Mouse (Mus musculus): ENCODE measurements around the gene 4931414P19Rik. TPM values are rescaled to one million over a fixed set of nuclear protein-coding genes. Genes with fewer than 3 reads are reported as not detected.

4931414P19Rik gene
- polyA plus RNA-seq, 1 experiment from 2014 or later, result 6.0 TPM

GRCm38 (mm10) chr14:54577089-54577982 is 28.5 kb downstream of the 4931414P19Rik start, which contains the start of gene Ajuba:
Gene Ajuba (minus strand): TSS chr14:54577558.
- H3K4me2 ChIP-seq (replicated peaks), result peak within 1 kb of the TSS; percentile 92
- H3K36me3 ChIP-seq, result no peaks in the 10 kb centered on the region
- peak within 1 kb of the TSS; percentile 91 for H3K27ac ChIP-seq
- H3K4me1 ChIP-seq (replicated peaks), result peaks cover 37% of the 10 kb centered on the region
- H3K27me3 ChIP-seq (replicated peaks), result no peaks in the 10 kb centered on the region
- H3K9ac ChIP-seq, result peak within 1 kb of the TSS; percentile 95
- H3K9me3 ChIP-seq, result no peaks in the 10 kb centered on the region
- ATAC-seq, result peak; percentile 69
- peak within 1 kb of the TSS; percentile 89 for H3K4me3 ChIP-seq (replicated peaks)
- WGBS, result under 1% methylated on average over 66 of the region's 66 CpGs

- Histone ChIP-seq H3K36me3 (peaks cover 2% of the 10 kb centered on the region; the same call in 1 of the 2 replicates), H3K27me3 (replicated peaks) (no peaks in the 10 kb centered on the region), H3K4me3 (replicated peaks) (peak overlapping the region; percentile 89), H3K27ac (peak overlapping the region; percentile 91), H3K9me3 (no peaks in the 10 kb centered on the region), H3K4me1 (replicated peaks) (peaks cover 43% of the 10 kb centered on the region), H3K9ac (peak overlapping the region; percentile 95), H3K4me2 (replicated peaks) (peak overlapping the region; percentile 92)
- no peak for ATAC-seq
- under 1% methylated on average over 84 of the region's 84 CpGs for WGBS
These were observed 29.3 kb downstream of the 4931414P19Rik start for GRCm38 (mm10) chr14:54576241-54577088.

GRCm38 (mm10) chr14:54575631-54576030 is 30.2 kb downstream of the 4931414P19Rik start:
- peak; percentile 43 for ATAC-seq
- Histone ChIP-seq H3K4me2 (replicated peaks) (peak overlapping the region; percentile 92), H3K36me3 (peaks cover 9% of the 10 kb centered on the region; the same call in 1 of the 2 replicates), H3K4me3 (replicated peaks) (peak overlapping the region; percentile 89), H3K9me3 (no peaks in the 10 kb centered on the region), H3K27ac (no peak overlapping the region), H3K9ac (peak overlapping the region; percentile 95), H3K4me1 (replicated peaks) (peaks cover 43% of the 10 kb centered on the region), H3K27me3 (replicated peaks) (no peaks in the 10 kb centered on the region)
- 1% methylated on average over 39 of the region's 39 CpGs for WGBS

GRCm38 (mm10) chr14:54575031-54575430 is 30.8 kb downstream of the 4931414P19Rik start:
- peak overlapping the region; percentile 92 for H3K4me2 ChIP-seq (replicated peaks)
- H3K9ac ChIP-seq, result peak overlapping the region; percentile 95
- H3K27me3 ChIP-seq (replicated peaks), result no peaks in the 10 kb centered on the region
- 8% methylated on average over 8 of the region's 8 CpGs for WGBS
- H3K4me1 ChIP-seq (replicated peaks), result peaks cover 46% of the 10 kb centered on the region
- ATAC-seq, result no peak
- H3K4me3 ChIP-seq (replicated peaks), result peak overlapping the region; percentile 89
- H3K9me3 ChIP-seq, result no peaks in the 10 kb centered on the region
- H3K36me3 ChIP-seq, result peaks cover 9% of the 10 kb centered on the region; the same call in 1 of the 2 replicates
- H3K27ac ChIP-seq, result peak overlapping the region; percentile 59

- Histone ChIP-seq H3K9ac (peak overlapping the region; percentile 47), H3K9me3 (no peaks in the 10 kb centered on the region), H3K36me3 (peaks cover 14% of the 10 kb centered on the region), H3K4me1 (replicated peaks) (peaks cover 47% of the 10 kb centered on the region), H3K27ac (peak overlapping the region; percentile 59), H3K4me3 (replicated peaks) (peak overlapping the region; percentile 89), H3K4me2 (replicated peaks) (peak overlapping the region; percentile 92), H3K27me3 (replicated peaks) (no peaks in the 10 kb centered on the region)
- 24% methylated on average over 4 of the region's 4 CpGs for WGBS
- ATAC-seq, result no peak
These were observed 31.5 kb downstream of the 4931414P19Rik start for GRCm38 (mm10) chr14:54574253-54574652.

- no peaks in the 10 kb centered on the region for H3K9me3 ChIP-seq
- H3K9ac ChIP-seq, result peak overlapping the region; percentile 20; the same call in 1 of the 2 replicates
- H3K4me1 ChIP-seq (replicated peaks), result peaks cover 43% of the 10 kb centered on the region
- 12% methylated on average over 14 of the region's 14 CpGs for WGBS
- H3K27me3 ChIP-seq (replicated peaks), result no peaks in the 10 kb centered on the region
- H3K4me2 ChIP-seq (replicated peaks), result peak overlapping the region; percentile 92
- peak overlapping the region; percentile 62 for H3K27ac ChIP-seq
- ATAC-seq, result peak; percentile 72
- H3K4me3 ChIP-seq (replicated peaks), result peak overlapping the region; percentile 17
- peaks cover 22% of the 10 kb centered on the region for H3K36me3 ChIP-seq
These were observed 32.7 kb downstream of the 4931414P19Rik start for GRCm38 (mm10) chr14:54572790-54573736.

- no peak for ATAC-seq
- Histone ChIP-seq H3K27me3 (replicated peaks) (no peaks in the 10 kb centered on the region), H3K4me2 (replicated peaks) (no peak overlapping the region), H3K4me1 (replicated peaks) (peaks cover 43% of the 10 kb centered on the region), H3K36me3 (peaks cover 26% of the 10 kb centered on the region), H3K9ac (no peak overlapping the region), H3K9me3 (no peaks in the 10 kb centered on the region), H3K27ac (peak overlapping the region; percentile 33; the same call in 1 of the 2 replicates), H3K4me3 (replicated peaks) (no peak overlapping the region)
- 63% methylated on average over 4 of the region's 4 CpGs for whole genome bisulfite sequencing
These were observed 33.7 kb downstream of the 4931414P19Rik start for GRCm38 (mm10) chr14:54572122-54572521.

- no peak overlapping the region for H3K27ac ChIP-seq
These were observed 36.1 kb downstream of the 4931414P19Rik start for GRCm38 (mm10) chr14:54569451-54570392.

GRCm38 (mm10) chr14:54568694-54569414 is 36.9 kb downstream of the 4931414P19Rik start:
- no peak overlapping the region for H3K4me2 ChIP-seq (replicated peaks)
- no peak overlapping the region for H3K27ac ChIP-seq
- no peak overlapping the region for H3K4me3 ChIP-seq (replicated peaks)
- 74% methylated on average over 15 of the region's 15 CpGs for WGBS
- no peaks in the 10 kb centered on the region for H3K27me3 ChIP-seq (replicated peaks)
- H3K9me3 ChIP-seq, result no peaks in the 10 kb centered on the region
- no peak overlapping the region for H3K9ac ChIP-seq
- no peak for ATAC-seq
- H3K36me3 ChIP-seq, result peaks cover 26% of the 10 kb centered on the region
- peaks cover 25% of the 10 kb centered on the region for H3K4me1 ChIP-seq (replicated peaks)

More at GRCm38 (mm10) chr14:54569451-54570392, 36.1 kb downstream of the 4931414P19Rik start:
- no peaks in the 10 kb centered on the region for H3K9me3 ChIP-seq
- H3K36me3 ChIP-seq, result peaks cover 26% of the 10 kb centered on the region
- 72% methylated on average over 17 of the region's 17 CpGs for WGBS
- no peak for ATAC-seq
- no peak overlapping the region for H3K9ac ChIP-seq
- no peaks in the 10 kb centered on the region for H3K27me3 ChIP-seq (replicated peaks)
- H3K4me1 ChIP-seq (replicated peaks), result peaks cover 34% of the 10 kb centered on the region
- no peak overlapping the region for H3K4me3 ChIP-seq (replicated peaks)
- H3K4me2 ChIP-seq (replicated peaks), result no peak overlapping the region
